Mouse (Mus musculus) neural tube, embryonic 12.5 days (tissue): Measurements from ENCODE around the gene Olfr1138. TPM values are rescaled to one million over a fixed set of nuclear protein-coding genes. Genes with fewer than 3 reads are reported as not detected.

Experiments
- ATAC-seq: fragments of 200-750 bp; cut with Nextera tagmentation; 2 replicates; pipeline ENCODE4 v1.8.0; 2017; ENCODE audit warnings: low read depth, mild to moderate bottlenecking, moderate TSS enrichment, moderate library complexity; ENCODE audit not compliant: low FRiP score
- H3K27ac ChIP-seq: fragments of 300-500 bp; sonication (generic); 2 replicates; pipeline ENCODE4 v1.5.1; 2016
- H3K27me3 ChIP-seq: fragments of 300-500 bp; sonication (generic); replicated peaks from 2 replicates; pipeline ENCODE4 v1.6.1; 2016; ENCODE audit warnings: mild to moderate bottlenecking
- H3K36me3 ChIP-seq: fragments of 300-500 bp; sonication (generic); 2 replicates; pipeline ENCODE4 v1.6.1; 2016; ENCODE audit warnings: mild to moderate bottlenecking
- H3K4me1 ChIP-seq: fragments of 300-500 bp; sonication (generic); 2 replicates; pipeline ENCODE4 v1.6.1; 2016
- H3K4me2 ChIP-seq: fragments of 300-500 bp; sonication (generic); replicated peaks from 2 replicates; pipeline ENCODE4 v1.6.1; 2016; ENCODE audit warnings: mild to moderate bottlenecking
- H3K4me3 ChIP-seq: fragments of 300-500 bp; sonication (generic); 2 replicates; pipeline ENCODE4 v1.5.1; 2016
- H3K9ac ChIP-seq: fragments of 300-500 bp; sonication (generic); 2 replicates; pipeline ENCODE4 v1.6.1; 2016; ENCODE audit warnings: mild to moderate bottlenecking
- H3K9me3 ChIP-seq: fragments of 300-500 bp; sonication (generic); 2 replicates; pipeline ENCODE4 v1.6.1; 2016; ENCODE audit warnings: mild to moderate bottlenecking
- WGBS: fragments of 180-500 bp; shearing (Covaris S2); methylation state at CpG from one replicate; pipeline ENCODE4 v1.1.7; 2016; 5-methylcytosine and 5-hydroxymethylcytosine counted together
- polyA plus RNA-seq: library from polyadenylated mRNA; unstranded; fragments of >200 nt; fragmentation: Nextera tagmentation; extraction: Ambion mirVana; gene quantifications from 2 replicates; pipeline ENCODE4 v1.2.1, GENCODE M21; 2016

Olfr1138 gene
- polyA plus RNA-seq = not detected in 2 replicates

GRCm38 (mm10) chr2:87739878-87740277 lies at the start of gene Olfr1138:
Gene Olfr1138, minus strand, starts transcription at chr2:87739978.
- no peak for ATAC-seq
- H3K9me3 ChIP-seq = no peaks in the 10 kb centered on the region
- H3K4me1 ChIP-seq = no peaks in the 10 kb centered on the region
- no peak within 1 kb of the TSS for H3K27ac ChIP-seq
- H3K27me3 ChIP-seq = no peaks in the 10 kb centered on the region
- H3K4me2 ChIP-seq = no peak within 1 kb of the TSS
- no peak within 1 kb of the TSS for H3K9ac ChIP-seq
- WGBS = 83% methylated on average over 1 of the region's 1 CpGs
- no peaks in the 10 kb centered on the region for H3K36me3 ChIP-seq
- H3K4me3 ChIP-seq = no peak within 1 kb of the TSS

- no peak for ATAC-seq
- H3K27ac ChIP-seq = no peak within 1 kb of the TSS
- no peak within 1 kb of the TSS for H3K9ac ChIP-seq
- no peak within 1 kb of the TSS for H3K4me3 ChIP-seq
- WGBS = 89% methylated on average over 4 of the region's 4 CpGs
- no peaks in the 10 kb centered on the region for H3K27me3 ChIP-seq
- no peaks in the 10 kb centered on the region for H3K36me3 ChIP-seq
- no peaks in the 10 kb centered on the region for H3K4me1 ChIP-seq
- no peak within 1 kb of the TSS for H3K4me2 ChIP-seq
- no peaks in the 10 kb centered on the region for H3K9me3 ChIP-seq
These were observed 39.4 kb upstream of the Olfr1138 start, which contains the start of gene Olfr152 for GRCm38 (mm10) chr2:87779183-87779582. Gene Olfr152, plus strand, starts transcription at chr2:87779483.

GRCm38 (mm10) chr2:87776143-87776542 lies 36.4 kb upstream of the Olfr1138 start:
- Histone ChIP-seq H3K36me3 (no peaks in the 10 kb centered on the region), H3K27ac (no peak overlapping the region), H3K27me3 (no peaks in the 10 kb centered on the region), H3K4me2 (no peak overlapping the region), H3K4me1 (no peaks in the 10 kb centered on the region), H3K4me3 (no peak overlapping the region), H3K9me3 (no peaks in the 10 kb centered on the region), H3K9ac (no peak overlapping the region)
- WGBS = 50% methylated on average over 1 of the region's 1 CpGs
- no peak for ATAC-seq

GRCm38 (mm10) chr2:87753891-87754290 lies 14.1 kb upstream of the Olfr1138 start, which contains the start of gene Olfr1141:
Gene Olfr1141, minus strand, starts transcription at chr2:87753991.
- H3K4me2 ChIP-seq = no peak within 1 kb of the TSS
- no peak within 1 kb of the TSS for H3K4me3 ChIP-seq
- no peaks in the 10 kb centered on the region for H3K27me3 ChIP-seq
- ATAC-seq = no peak
- H3K27ac ChIP-seq = no peak within 1 kb of the TSS
- H3K36me3 ChIP-seq = no peaks in the 10 kb centered on the region
- 80% methylated on average over 1 of the region's 1 CpGs for WGBS
- H3K9me3 ChIP-seq = no peaks in the 10 kb centered on the region
- no peak within 1 kb of the TSS for H3K9ac ChIP-seq
- no peaks in the 10 kb centered on the region for H3K4me1 ChIP-seq

- WGBS = 74% methylated on average over 3 of the region's 3 CpGs
- no peak for ATAC-seq
These were observed 3.7 kb upstream of the Olfr1138 start, which contains the start of gene Olfr1140 for GRCm38 (mm10) chr2:87743452-87743851. Gene Olfr1140, plus strand, starts transcription at chr2:87743752.

GRCm38 (mm10) chr2:87713079-87713478 lies 26.7 kb downstream of the Olfr1138 start, which contains the start of gene Olfr1137:
Gene Olfr1137, minus strand, starts transcription at chr2:87713179.
- no peak for ATAC-seq
- Histone ChIP-seq H3K9ac (no peak within 1 kb of the TSS), H3K4me3 (no peak within 1 kb of the TSS), H3K27ac (no peak within 1 kb of the TSS), H3K9me3 (no peaks in the 10 kb centered on the region), H3K36me3 (no peaks in the 10 kb centered on the region), H3K4me2 (no peak within 1 kb of the TSS), H3K27me3 (no peaks in the 10 kb centered on the region), H3K4me1 (no peaks in the 10 kb centered on the region)

More at GRCm38 (mm10) chr2:87743452-87743851, 3.7 kb upstream of the Olfr1138 start, which contains the start of gene Olfr1140:
- no peaks in the 10 kb centered on the region for H3K36me3 ChIP-seq
- no peak within 1 kb of the TSS for H3K4me3 ChIP-seq
- no peaks in the 10 kb centered on the region for H3K27me3 ChIP-seq
- H3K9me3 ChIP-seq = no peaks in the 10 kb centered on the region
- no peaks in the 10 kb centered on the region for H3K4me1 ChIP-seq
- no peak within 1 kb of the TSS for H3K4me2 ChIP-seq
- H3K27ac ChIP-seq = no peak within 1 kb of the TSS
- no peak within 1 kb of the TSS for H3K9ac ChIP-seq

- H3K36me3 ChIP-seq = no peaks in the 10 kb centered on the region
- H3K4me2 ChIP-seq = no peak within 1 kb of the TSS
- no peaks in the 10 kb centered on the region for H3K9me3 ChIP-seq
- H3K27me3 ChIP-seq = no peaks in the 10 kb centered on the region
- H3K27ac ChIP-seq = no peak within 1 kb of the TSS
- no peak within 1 kb of the TSS for H3K4me3 ChIP-seq
- no peak within 1 kb of the TSS for H3K9ac ChIP-seq
- no peaks in the 10 kb centered on the region for H3K4me1 ChIP-seq
- no peak for ATAC-seq
These were observed 45.9 kb downstream of the Olfr1138 start, which contains the start of gene Olfr1136 for GRCm38 (mm10) chr2:87693847-87694246. Gene Olfr1136, minus strand, starts transcription at chr2:87693947.

Other genes starting within 250 kb of the Olfr1138 start
- gene Pramel7, start 242.9 kb downstream of the Olfr1138 start, polyA plus RNA-seq = not detected in 2 replicates
- gene Pramel6, start 233.4 kb downstream of the Olfr1138 start, polyA plus RNA-seq = not detected in 2 replicates
- not detected in 2 replicates for gene Olfr153, start 208.2 kb downstream of the Olfr1138 start, polyA plus RNA-seq
- not detected in 2 replicates for gene Olfr1128, start 194.4 kb downstream of the Olfr1138 start, polyA plus RNA-seq
- gene Olfr1129, start 166.1 kb downstream of the Olfr1138 start, polyA plus RNA-seq = not detected in 2 replicates
- not detected in 2 replicates for gene Olfr1130, start 133.8 kb downstream of the Olfr1138 start, polyA plus RNA-seq
- gene Olfr1131, start 112.9 kb downstream of the Olfr1138 start, polyA plus RNA-seq = not detected in 2 replicates
- not detected in 2 replicates for gene Olfr1132, start 102.4 kb downstream of the Olfr1138 start, polyA plus RNA-seq
- gene Olfr1133, start 92.6 kb downstream of the Olfr1138 start, polyA plus RNA-seq = not detected in 2 replicates
- not detected in 2 replicates for gene Olfr1134, start 81.5 kb downstream of the Olfr1138 start, polyA plus RNA-seq
- gene Olfr1135, start 66.3 kb downstream of the Olfr1138 start, polyA plus RNA-seq = not detected in 2 replicates
- gene Olfr1136, start 46.0 kb downstream of the Olfr1138 start, polyA plus RNA-seq = not detected in 2 replicates
- gene Olfr1137, start 26.8 kb downstream of the Olfr1138 start, polyA plus RNA-seq = not detected in 2 replicates
- gene Olfr1140, start 3.8 kb upstream of the Olfr1138 start, polyA plus RNA-seq = not detected in 2 replicates
- not detected in 2 replicates for gene Olfr1141, start 14.0 kb upstream of the Olfr1138 start, polyA plus RNA-seq
- not detected in 2 replicates for gene Olfr152, start 39.5 kb upstream of the Olfr1138 start, polyA plus RNA-seq
- gene Olfr1143, start 60.6 kb upstream of the Olfr1138 start, polyA plus RNA-seq = not detected in 2 replicates
- not detected in 2 replicates for gene Olfr1145, start 69.8 kb upstream of the Olfr1138 start, polyA plus RNA-seq
- not detected in 2 replicates for gene Olfr1148, start 90.6 kb upstream of the Olfr1138 start, polyA plus RNA-seq
- gene Olfr1150-ps1, start 104.0 kb upstream of the Olfr1138 start, polyA plus RNA-seq = not detected in 2 replicates
- not detected in 2 replicates for gene Olfr1151, start 115.9 kb upstream of the Olfr1138 start, polyA plus RNA-seq
- gene Olfr1152, start 126.5 kb upstream of the Olfr1138 start, polyA plus RNA-seq = 0.03 TPM in 1 of 2 replicates, not detected in the other
- gene Olfr1153, start 155.0 kb upstream of the Olfr1138 start, polyA plus RNA-seq = not detected in 2 replicates
- not detected in 2 replicates for gene Olfr1154, start 165.2 kb upstream of the Olfr1138 start, polyA plus RNA-seq
- not detected in 2 replicates for gene Olfr1155, start 205.2 kb upstream of the Olfr1138 start, polyA plus RNA-seq
- not detected in 2 replicates for gene Olfr1156, start 213.1 kb upstream of the Olfr1138 start, polyA plus RNA-seq
- gene Olfr1157, start 228.3 kb upstream of the Olfr1138 start, polyA plus RNA-seq = not detected in 2 replicates
- not detected in 2 replicates for gene Olfr74, start 234.7 kb upstream of the Olfr1138 start, polyA plus RNA-seq